Mouse (Mus musculus) liver, postnatal 0 days (tissue): ENCODE results near the gene Sympk.

ENCODE experiments used
- CTCF ChIP-seq: sonication (generic); IDR thresholded peaks from 2 replicates; pipeline ENCODE4 v1.5.1; 2016; ENCODE audit warnings: antibody characterized with exemption, low read depth
- EP300 ChIP-seq: IDR thresholded peaks from 2 replicates; pipeline ENCODE4 v1.6.1; 2016; ENCODE audit warnings: antibody characterized with exemption, low read depth, mild to moderate bottlenecking

GRCm38 (mm10) chr7:19093174-19093521 lies 69.0 kb downstream of the Sympk start:
- peak; percentile 95 for TF ChIP-seq CTCF
- no peak for TF ChIP-seq EP300
